Mouse (Mus musculus) kidney, embryonic 15.5 days (tissue): ENCODE data around the gene Fam160b1. TPM values are rescaled to one million over a fixed set of nuclear protein-coding genes. Genes with fewer than 3 reads are reported as not detected.

ENCODE experiments used
- ATAC-seq: fragments of 200-750 bp; cut with Nextera tagmentation; replicated peaks from 2 replicates; pipeline ENCODE4 v1.8.0; 2017; ENCODE audit warnings: moderate TSS enrichment; ENCODE audit not compliant: low FRiP score
- H3K27ac ChIP-seq: fragments of 300-500 bp; sonication (generic); 2 replicates; pipeline ENCODE4 v1.5.1; 2015; ENCODE audit warnings: mild to moderate bottlenecking, inconsistent platforms
- H3K27me3 ChIP-seq: fragments of 300-500 bp; sonication (generic); 2 replicates; pipeline ENCODE4 v1.6.1; 2015; ENCODE audit warnings: inconsistent platforms
- H3K36me3 ChIP-seq: fragments of 300-500 bp; sonication (generic); 2 replicates; pipeline ENCODE4 v1.6.1; 2015; ENCODE audit warnings: inconsistent platforms
- H3K4me1 ChIP-seq: fragments of 300-500 bp; sonication (generic); 2 replicates; pipeline ENCODE4 v1.6.1; 2015; ENCODE audit warnings: inconsistent platforms
- H3K4me2 ChIP-seq: fragments of 300-500 bp; sonication (generic); 2 replicates; pipeline ENCODE4 v1.6.1; 2015; ENCODE audit warnings: moderate library complexity, mild to moderate bottlenecking, inconsistent platforms
- H3K4me3 ChIP-seq: fragments of 300-500 bp; sonication (generic); replicated peaks from 2 replicates; pipeline ENCODE4 v1.5.1; 2015; ENCODE audit warnings: mild to moderate bottlenecking, inconsistent platforms
- H3K9ac ChIP-seq: fragments of 300-500 bp; sonication (generic); 2 replicates; pipeline ENCODE4 v1.6.1; 2015; ENCODE audit warnings: mild to moderate bottlenecking, inconsistent platforms
- H3K9me3 ChIP-seq: fragments of 300-500 bp; sonication (generic); replicated peaks from 2 replicates; pipeline ENCODE4 v1.6.1; 2016; ENCODE audit warnings: inconsistent platforms
- WGBS: fragments of 180-500 bp; shearing (Covaris S2); methylation state at CpG from one replicate; pipeline ENCODE4 v1.1.7; 2015; ENCODE audit warnings: mixed read lengths; 5-methylcytosine and 5-hydroxymethylcytosine counted together
- polyA plus RNA-seq: library from polyadenylated mRNA; unstranded; fragments of >200 nt; fragmentation: Nextera tagmentation; extraction: Ambion mirVana; gene quantifications from 2 replicates; pipeline ENCODE4 v1.2.1, GENCODE M21; 2015

Gene Fam160b1
- polyA plus RNA-seq, 1 experiment from 2014 or later: 14.1 TPM

DNA sequence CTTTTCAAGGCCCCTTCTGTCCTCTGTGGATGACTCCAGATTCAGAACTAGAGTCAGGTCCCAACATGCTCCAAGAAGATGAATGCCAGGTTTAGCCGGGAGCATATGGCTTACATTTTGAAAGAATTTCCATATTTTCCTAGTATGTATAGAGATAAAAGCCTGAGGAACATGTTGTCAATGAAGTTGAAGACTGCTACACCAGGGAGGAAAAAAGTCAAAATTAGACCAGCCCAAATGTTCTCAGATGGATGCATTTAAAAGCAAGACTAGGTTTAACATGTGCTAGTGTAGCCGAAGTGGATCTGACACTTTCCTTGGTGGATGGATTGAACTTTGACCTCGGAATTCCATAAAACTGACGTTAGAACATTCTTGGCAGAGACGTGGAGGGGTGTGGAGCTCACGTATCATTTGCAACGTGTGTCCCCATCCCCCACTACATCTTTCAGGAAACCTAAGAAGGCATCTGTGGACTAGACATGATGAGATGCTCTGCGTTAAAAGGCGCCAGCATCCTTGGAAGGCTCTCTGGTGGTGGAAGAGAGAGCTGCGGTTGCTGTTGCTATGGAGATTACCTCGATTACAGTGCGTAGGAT is 8.0 kb upstream of the Fam160b1 start:
- no peaks in the 10 kb centered on the region for H3K27me3 ChIP-seq
- H3K27ac ChIP-seq: no peak overlapping the region
- H3K4me1 ChIP-seq: peaks cover 19% of the 10 kb centered on the region
- no peak overlapping the region for H3K4me2 ChIP-seq
- no peak overlapping the region for H3K9ac ChIP-seq
- no peak overlapping the region for H3K4me3 ChIP-seq
- no peaks in the 10 kb centered on the region for H3K36me3 ChIP-seq
- ATAC-seq: no peak
- WGBS: 68% methylated on average over 12 of the region's 12 CpGs
- H3K9me3 ChIP-seq: peaks cover 5% of the 10 kb centered on the region; the same call in 1 of the 2 replicates

DNA sequence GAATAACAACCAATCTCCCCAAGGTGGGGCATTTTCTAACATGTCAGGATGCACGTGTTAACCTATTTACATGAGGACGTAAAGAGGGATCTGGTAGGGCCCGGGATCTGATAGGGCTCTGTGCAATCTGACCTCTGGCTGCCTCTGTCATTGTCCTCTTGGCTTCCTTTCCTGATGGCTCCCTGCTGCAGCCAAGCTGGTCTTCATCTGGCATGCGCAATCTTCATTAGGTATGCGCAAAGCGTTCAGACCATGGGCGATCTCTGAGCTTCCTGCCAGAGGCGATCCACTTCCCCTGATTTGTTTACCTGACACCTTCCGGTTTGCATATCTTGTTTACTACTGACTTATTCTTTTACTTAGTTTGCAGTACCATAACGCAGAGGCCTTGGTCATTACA is 7.3 kb upstream of the Fam160b1 start:
- Histone ChIP-seq H3K9me3 (no peaks in the 10 kb centered on the region), H3K27me3 (no peaks in the 10 kb centered on the region), H3K36me3 (no peaks in the 10 kb centered on the region), H3K27ac (no peak overlapping the region), H3K4me1 (peaks cover 19% of the 10 kb centered on the region), H3K4me3 (no peak overlapping the region), H3K4me2 (no peak overlapping the region), H3K9ac (no peak overlapping the region)
- no peak for ATAC-seq
- WGBS: 89% methylated on average over 10 of the region's 10 CpGs

- Histone ChIP-seq H3K4me2 (no peak overlapping the region), H3K27ac (no peak overlapping the region), H3K27me3 (no peaks in the 10 kb centered on the region), H3K4me1 (peaks cover 27% of the 10 kb centered on the region), H3K4me3 (no peak overlapping the region), H3K9ac (no peak overlapping the region), H3K9me3 (no peaks in the 10 kb centered on the region), H3K36me3 (no peaks in the 10 kb centered on the region)
- ATAC-seq: no peak
- whole genome bisulfite sequencing: 95% methylated on average over 11 of the region's 11 CpGs
Observed at GRCm38 (mm10) chr19:57354050-57354449, 6.4 kb upstream of the Fam160b1 start.

GRCm38 (mm10) chr19:57354715-57355114 is 5.8 kb upstream of the Fam160b1 start:
- no peaks in the 10 kb centered on the region for H3K9me3 ChIP-seq
- peak overlapping the region; percentile 85 for H3K27ac ChIP-seq
- peaks cover 31% of the 10 kb centered on the region for H3K4me1 ChIP-seq
- no peaks in the 10 kb centered on the region for H3K27me3 ChIP-seq
- 69% methylated on average over 6 of the region's 6 CpGs for WGBS
- no peak for ATAC-seq
- no peak overlapping the region for H3K9ac ChIP-seq
- H3K36me3 ChIP-seq: no peaks in the 10 kb centered on the region
- no peak overlapping the region for H3K4me3 ChIP-seq
- no peak overlapping the region for H3K4me2 ChIP-seq

DNA sequence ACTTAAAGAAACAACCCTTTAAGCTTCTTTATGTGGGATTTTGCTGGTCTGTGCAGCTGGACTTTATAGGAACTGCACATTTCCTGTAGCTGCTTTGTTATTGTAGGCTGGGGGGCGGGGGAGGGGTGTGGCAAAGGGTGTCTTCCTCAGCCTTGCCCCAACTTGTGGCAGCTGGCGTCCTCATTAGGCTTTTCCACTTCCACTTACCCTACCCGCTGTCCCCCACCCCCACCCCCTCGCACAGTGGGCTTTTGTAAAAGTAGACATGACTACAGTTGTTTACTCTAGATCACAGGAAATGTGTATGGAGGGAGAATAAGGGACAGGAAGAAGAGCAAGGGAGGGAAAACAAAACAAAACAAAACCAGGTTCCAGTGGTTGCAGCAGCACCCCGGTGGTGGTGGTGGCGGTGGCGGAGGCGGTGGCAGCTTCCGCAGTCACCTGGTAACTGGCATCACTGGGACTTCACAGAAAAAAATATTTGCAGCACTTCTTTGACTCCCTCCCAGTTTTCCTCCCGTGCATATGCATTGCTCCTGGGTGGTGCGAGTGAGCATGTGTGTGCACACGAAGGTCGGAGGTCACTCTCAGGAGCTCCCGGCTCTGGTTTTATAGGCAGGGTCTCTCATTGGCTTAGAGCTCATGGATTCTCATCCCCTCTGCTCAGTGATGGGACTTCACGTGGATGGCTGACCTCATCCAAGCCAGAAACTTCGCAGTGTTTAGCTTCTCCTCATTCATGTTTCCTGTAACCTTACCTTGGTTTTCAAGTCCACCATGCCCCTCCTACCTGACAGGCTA is 4.8 kb upstream of the Fam160b1 start:
- WGBS: 45% methylated on average over 16 of the region's 16 CpGs
- H3K27ac ChIP-seq: peak overlapping the region; percentile 85
- H3K4me3 ChIP-seq: peak overlapping the region; percentile 7; the same call in 1 of the 2 replicates
- peaks cover 37% of the 10 kb centered on the region for H3K4me1 ChIP-seq
- ATAC-seq: no peak
- H3K9ac ChIP-seq: no peak overlapping the region
- H3K9me3 ChIP-seq: no peaks in the 10 kb centered on the region
- H3K4me2 ChIP-seq: peak overlapping the region; percentile 31
- no peaks in the 10 kb centered on the region for H3K36me3 ChIP-seq
- H3K27me3 ChIP-seq: no peaks in the 10 kb centered on the region

- Histone ChIP-seq H3K27ac (peak overlapping the region; percentile 85), H3K36me3 (no peaks in the 10 kb centered on the region), H3K27me3 (no peaks in the 10 kb centered on the region), H3K9me3 (no peaks in the 10 kb centered on the region), H3K4me2 (no peak overlapping the region), H3K4me1 (peaks cover 37% of the 10 kb centered on the region), H3K4me3 (no peak overlapping the region), H3K9ac (no peak overlapping the region)
- 61% methylated on average over 7 of the region's 7 CpGs for WGBS
- no peak for ATAC-seq
Observed at GRCm38 (mm10) chr19:57356273-57356672, 4.2 kb upstream of the Fam160b1 start.

DNA sequence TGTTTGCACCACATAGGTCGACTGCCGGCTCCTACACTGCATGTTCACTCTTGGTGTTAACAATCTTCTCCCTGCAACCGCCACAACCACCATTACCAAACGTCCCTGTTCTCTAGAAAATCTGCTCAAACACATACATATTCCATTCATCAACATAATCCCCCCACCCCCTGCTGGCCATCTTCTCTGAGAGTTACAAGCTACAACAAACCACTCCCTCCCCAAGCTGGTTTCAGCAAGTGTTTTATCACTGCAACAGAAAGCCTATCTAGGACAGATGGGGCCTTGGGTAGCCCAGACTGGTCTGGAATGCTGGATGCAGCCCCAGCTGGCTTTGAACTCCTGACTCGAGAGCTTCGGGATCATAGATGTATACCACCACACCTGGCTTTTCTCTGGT is 3.2 kb upstream of the Fam160b1 start:
- Histone ChIP-seq H3K4me3 (no peak overlapping the region), H3K27ac (no peak overlapping the region), H3K27me3 (no peaks in the 10 kb centered on the region), H3K9me3 (no peaks in the 10 kb centered on the region), H3K36me3 (no peaks in the 10 kb centered on the region), H3K4me2 (no peak overlapping the region), H3K9ac (no peak overlapping the region), H3K4me1 (peaks cover 37% of the 10 kb centered on the region)
- WGBS: 89% methylated on average over 6 of the region's 6 CpGs
- ATAC-seq: no peak

DNA sequence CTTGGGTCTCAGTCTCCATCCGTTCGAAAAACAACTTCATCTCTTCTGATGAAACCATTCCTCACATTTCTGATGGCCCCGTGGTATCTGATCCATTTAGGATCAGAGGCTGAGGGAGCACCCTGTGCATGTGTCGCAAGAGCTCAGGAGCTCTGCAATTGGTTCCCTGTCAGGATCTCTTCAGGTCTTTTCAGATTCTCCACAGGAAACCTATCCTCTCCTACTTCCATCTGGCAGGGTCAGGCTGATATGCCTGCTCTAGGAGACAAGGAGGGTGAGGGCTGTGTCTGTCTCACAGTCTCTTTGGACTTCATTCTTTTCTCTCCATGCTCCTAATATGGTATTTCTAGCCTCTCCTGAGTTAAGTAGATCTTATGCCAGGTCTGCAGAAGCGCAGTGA is 2.7 kb upstream of the Fam160b1 start:
- Histone ChIP-seq H3K4me3 (no peak overlapping the region), H3K4me1 (peaks cover 42% of the 10 kb centered on the region), H3K27me3 (no peaks in the 10 kb centered on the region), H3K9me3 (no peaks in the 10 kb centered on the region), H3K9ac (no peak overlapping the region), H3K4me2 (0 out of 2 replicates have a peak overlapping the region, but pooled peaks have one; percentile 79), H3K27ac (peak overlapping the region; percentile 10; the same call in 1 of the 2 replicates), H3K36me3 (no peaks in the 10 kb centered on the region)
- 90% methylated on average over 5 of the region's 5 CpGs for whole genome bisulfite sequencing
- ATAC-seq: no peak

DNA sequence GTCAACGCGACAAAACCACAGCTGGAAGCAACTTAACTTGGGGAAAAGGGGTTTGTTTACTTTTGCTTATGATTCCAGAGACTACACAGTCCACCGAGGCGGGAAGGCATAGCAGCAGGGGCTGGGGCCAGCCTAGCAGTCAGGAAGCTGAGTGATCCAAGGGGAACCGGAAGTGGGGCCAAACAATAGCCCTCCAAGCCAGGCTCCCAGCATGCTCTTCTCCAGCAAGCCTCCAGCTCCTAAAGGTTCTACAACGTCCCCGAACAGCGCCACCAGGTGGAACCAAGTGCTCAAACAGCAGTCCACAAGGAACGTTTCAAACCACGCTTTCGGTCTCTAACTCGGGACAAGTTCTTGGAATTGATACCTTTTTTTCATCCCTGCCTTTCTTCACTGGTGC is 2.2 kb upstream of the Fam160b1 start:
- H3K4me3 ChIP-seq: no peak overlapping the region
- no peaks in the 10 kb centered on the region for H3K36me3 ChIP-seq
- WGBS: 68% methylated on average over 12 of the region's 12 CpGs
- H3K27me3 ChIP-seq: no peaks in the 10 kb centered on the region
- H3K4me1 ChIP-seq: peaks cover 47% of the 10 kb centered on the region
- H3K9me3 ChIP-seq: no peaks in the 10 kb centered on the region
- peak overlapping the region; percentile 79; the same call in 1 of the 2 replicates for H3K4me2 ChIP-seq
- peak overlapping the region; percentile 10; the same call in 1 of the 2 replicates for H3K27ac ChIP-seq
- no peak for ATAC-seq
- H3K9ac ChIP-seq: peak overlapping the region; percentile 31; the same call in 1 of the 2 replicates

DNA sequence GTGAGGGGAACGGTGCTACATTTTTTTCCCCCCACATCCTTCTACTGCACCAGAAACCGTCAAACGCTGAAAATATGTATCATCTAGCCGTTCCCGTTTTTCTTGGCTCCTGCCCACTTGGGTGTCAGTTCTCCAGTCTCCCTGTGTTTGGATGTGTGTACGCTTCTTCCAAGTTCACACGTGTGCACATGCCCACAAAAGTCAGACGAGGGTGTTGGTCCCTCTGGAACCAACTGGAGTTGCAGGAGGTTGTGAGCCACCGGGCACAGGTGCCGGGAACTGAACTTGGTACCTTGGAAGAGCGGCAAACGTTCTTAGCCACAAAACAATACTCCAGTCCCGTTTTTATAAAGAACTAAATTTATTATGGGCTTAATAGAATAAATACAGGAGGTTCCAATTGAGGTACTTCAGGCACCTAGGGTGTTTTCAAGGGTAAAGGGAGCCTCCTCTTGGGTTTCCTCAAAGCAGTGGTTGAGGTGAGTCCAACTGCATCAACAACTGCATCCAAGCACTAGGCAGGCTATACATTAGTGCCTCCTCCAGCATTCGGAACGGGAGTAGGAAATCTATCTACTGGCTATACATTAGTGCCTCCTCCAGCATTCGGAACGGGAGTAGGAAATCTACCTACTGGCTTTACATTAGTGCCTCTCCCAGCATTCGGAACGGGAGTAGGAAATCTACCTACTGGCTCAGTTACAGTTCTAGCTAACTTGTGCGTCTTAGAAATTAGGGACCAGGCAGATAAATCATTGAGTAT is 1.5 kb upstream of the Fam160b1 start:
- WGBS: 88% methylated on average over 20 of the region's 20 CpGs
- no peak for ATAC-seq
- Histone ChIP-seq H3K9ac (peak overlapping the region; percentile 31; the same call in 1 of the 2 replicates), H3K4me2 (peak overlapping the region; percentile 79), H3K4me3 (peak overlapping the region; percentile 85), H3K36me3 (no peaks in the 10 kb centered on the region), H3K27ac (peak overlapping the region; percentile 81; the same call in 1 of the 2 replicates), H3K9me3 (no peaks in the 10 kb centered on the region), H3K27me3 (no peaks in the 10 kb centered on the region), H3K4me1 (peaks cover 54% of the 10 kb centered on the region)

GRCm38 (mm10) chr19:57359701-57360326 is 666 bp upstream of the Fam160b1 start:
- 40% methylated on average over 10 of the region's 10 CpGs for WGBS
- peak overlapping the region; percentile 79 for H3K4me2 ChIP-seq
- H3K27me3 ChIP-seq: no peaks in the 10 kb centered on the region
- H3K9ac ChIP-seq: peak overlapping the region; percentile 42; the same call in 1 of the 2 replicates
- H3K4me1 ChIP-seq: peaks cover 62% of the 10 kb centered on the region
- H3K4me3 ChIP-seq: peak overlapping the region; percentile 85
- no peaks in the 10 kb centered on the region for H3K36me3 ChIP-seq
- H3K9me3 ChIP-seq: no peaks in the 10 kb centered on the region
- ATAC-seq: no peak
- peak overlapping the region; percentile 81 for H3K27ac ChIP-seq
